Mouse (Mus musculus): ENCODE data around the gene Calcrl.

DNA sequence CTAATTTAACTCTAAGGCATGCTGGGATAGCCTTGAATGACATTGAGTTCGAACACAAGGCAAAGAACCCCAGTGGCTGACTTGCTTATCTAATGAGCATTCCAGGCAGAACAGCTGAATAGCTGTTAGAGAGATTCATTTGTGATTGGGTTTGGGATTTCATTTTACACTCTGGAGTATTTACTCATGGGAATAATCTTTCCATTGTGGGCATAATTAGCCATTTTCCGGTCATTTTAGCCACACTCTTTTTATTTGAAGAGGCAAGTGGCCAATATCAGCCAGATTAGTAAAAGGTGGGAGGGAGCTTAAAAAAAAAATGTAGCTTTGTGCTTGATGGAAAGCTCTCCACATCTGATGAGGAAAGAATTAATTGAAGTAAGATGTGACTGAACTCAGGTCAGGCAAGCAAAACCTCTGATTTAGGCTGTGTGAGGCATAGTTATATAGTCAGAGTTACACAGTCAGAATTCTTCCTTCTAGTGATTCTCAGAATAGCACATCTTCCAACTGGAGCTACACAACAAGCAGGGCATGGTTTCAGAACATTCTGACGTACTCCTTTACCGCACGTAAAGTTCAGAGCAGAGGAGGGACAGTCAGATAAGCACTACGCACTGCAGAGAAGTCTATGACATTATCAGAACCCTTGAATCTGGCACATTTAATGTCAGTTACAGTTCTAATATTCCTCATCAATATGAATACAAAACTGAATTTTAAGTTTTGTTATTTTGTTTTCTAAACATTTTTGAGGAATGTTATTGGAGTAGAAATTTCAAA, 40.1 kb downstream of the Calcrl start:
- TF ChIP-seq CTCF (IDR thresholded peaks at IDR 0.05; ENCODE audit: borderline replicate concordance, extremely low read depth, insufficient read depth, insufficient read length) (no peak), POLR2A (IDR thresholded peaks at IDR 0.05; ENCODE audit: borderline replicate concordance, extremely low read depth, insufficient read depth, insufficient read length, poor library complexity, severe bottlenecking) (no peak)
